ENCODE assay signal across 9 mouse cellular contexts in genomic region chr11:46310647-46311063, GRCm38 (mm10). TPM values are rescaled to one million over a fixed set of nuclear protein-coding genes. Genes with fewer than 3 reads are reported as not detected.
DNase-seq lines count a peak whose midpoint lies in the region; ATAC-seq and TF ChIP-seq lines count a peak whose summit lies in the region.
"Had no signal": no experiment of that assay in that cellular context is flagged by ENCODE, and none has a peak within 500 bp of the region (broad histone marks: within the 10 kb centered on the region; RNA-seq: fewer than 3 reads in every experiment).

No protein-coding gene starts in this region.

- 0 out of 2 replicates have a peak overlapping the region, but pooled peaks have one; percentile 98 for H3K4me2 ChIP-seq in intestine, embryonic 16.5 days (ENCODE audit: low read depth, low read length)
- H3K4me2 ChIP-seq in neural tube, embryonic 14.5 days (ENCODE audit: low read depth, low read length) = peak overlapping the region; percentile 92

- intact Hi-C loops in left cerebral cortex, adult 2 months (cut with DNase I) = no loop called here
- intact Hi-C loops in left cerebral cortex, postnatal 10 days (cut with DNase I) = no loop called here

- ATAC-seq in intestine, embryonic 16.5 days = no peak
- peak; percentile 1; the same call in 1 of the 2 replicates for ATAC-seq in neural tube, embryonic 14.5 days (ENCODE audit: low read depth)

- peak overlapping the region; percentile 79 for H3K4me3 ChIP-seq in left cerebral cortex, adult 2 months
- peak overlapping the region; percentile 84 for H3K4me3 ChIP-seq in embryonic facial prominence, embryonic 10.5 days
- H3K4me3 ChIP-seq in intestine, embryonic 16.5 days (ENCODE audit: low read length) = no peak overlapping the region
- peak overlapping the region; percentile 97 for H3K4me3 ChIP-seq in neural tube, embryonic 14.5 days (ENCODE audit: low read depth, low read length)

- 69% methylated on average over 5 of the region's 5 CpGs for WGBS in embryonic facial prominence, embryonic 10.5 days
- 69% methylated on average over 5 of the region's 5 CpGs for WGBS in intestine, embryonic 16.5 days
- WGBS in neural tube, embryonic 14.5 days = 38% methylated on average over 5 of the region's 5 CpGs

- TF ChIP-seq CTCF in left cerebral cortex, adult 2 months (IDR thresholded peaks at IDR 0.05) = no peak

- peaks cover 41% of the 10 kb centered on the region for H3K4me1 ChIP-seq in embryonic facial prominence, embryonic 10.5 days
- H3K4me1 ChIP-seq in intestine, embryonic 16.5 days (ENCODE audit: control insufficient read depth, insufficient read depth, low read length) = peaks cover 11% of the 10 kb centered on the region
- peaks cover 19% of the 10 kb centered on the region for H3K4me1 ChIP-seq in neural tube, embryonic 14.5 days (ENCODE audit: control insufficient read depth, insufficient read depth, low read length)

- H3K36me3 ChIP-seq in embryonic facial prominence, embryonic 10.5 days (replicated peaks) = no peaks in the 10 kb centered on the region
- H3K36me3 ChIP-seq in intestine, embryonic 16.5 days (ENCODE audit: control insufficient read depth, insufficient read depth, low read length) = no peaks in the 10 kb centered on the region
- no peaks in the 10 kb centered on the region for H3K36me3 ChIP-seq in neural tube, embryonic 14.5 days (ENCODE audit: control insufficient read depth, insufficient read depth, low read length)

- H3K9me3 ChIP-seq in embryonic facial prominence, embryonic 10.5 days = no peaks in the 10 kb centered on the region
- no peaks in the 10 kb centered on the region for H3K9me3 ChIP-seq in intestine, embryonic 16.5 days (ENCODE audit: control insufficient read depth, low read length)
- H3K9me3 ChIP-seq in neural tube, embryonic 14.5 days (ENCODE audit: control insufficient read depth, low read length) = no peaks in the 10 kb centered on the region

- H3K9ac ChIP-seq in intestine, embryonic 16.5 days (ENCODE audit: low read depth, low read length) = no peak overlapping the region
- H3K9ac ChIP-seq in neural tube, embryonic 14.5 days (replicated peaks; ENCODE audit: low read depth, low read length) = peak overlapping the region; percentile 93

- no peak for DNase-seq in left cerebral cortex, adult 2 months (ENCODE audit: extremely low spot score in 1 of 2, low spot score in 2 of 2)
- no peak for DNase-seq in left cerebral cortex, postnatal 10 days (ENCODE audit: extremely low spot score in 1 of 2, low spot score in 2 of 2)
- no peak for DNase-seq in embryonic facial prominence, embryonic 10.5 days (ENCODE audit: low spot score)
- no peak for DNase-seq in spleen, adult 18-20 months
- DNase-seq in lung, postnatal 10 days = no peak
- no peak for DNase-seq in thymus, postnatal 0 days (ENCODE audit: low spot score)
- DNase-seq: gastrocnemius, postnatal 25 days had no signal

- H3K27ac ChIP-seq in left cerebral cortex, adult 2 months = peak overlapping the region; percentile 99
- H3K27ac ChIP-seq in embryonic facial prominence, embryonic 10.5 days (replicated peaks) = peak overlapping the region; percentile 35; the same call in 1 of the 2 replicates
- no peak overlapping the region for H3K27ac ChIP-seq in intestine, embryonic 16.5 days (ENCODE audit: low read length)
- H3K27ac ChIP-seq in neural tube, embryonic 14.5 days (ENCODE audit: low read depth, low read length) = peak overlapping the region; percentile 46; the same call in 1 of the 2 replicates

- H3K27me3 ChIP-seq in embryonic facial prominence, embryonic 10.5 days (replicated peaks; ENCODE audit: low read depth, poor library complexity, severe bottlenecking) = peaks cover 24% of the 10 kb centered on the region
- H3K27me3 ChIP-seq in intestine, embryonic 16.5 days (replicated peaks; ENCODE audit: control insufficient read depth, insufficient read depth, low read length) = no peaks in the 10 kb centered on the region
- H3K27me3 ChIP-seq in neural tube, embryonic 14.5 days (ENCODE audit: control insufficient read depth, insufficient read depth, low read length) = peaks cover 3% of the 10 kb centered on the region; the same call in 1 of the 2 replicates

RNA-seq across cellular contexts. Expression of gene Cyfip2, which starts 2.0 kb away (rescaled TPM):
- total RNA-seq in left cerebral cortex, adult 2 months (2021) = 100 to 1,000 TPM; 606 to 614 TPM
- total RNA-seq in left cerebral cortex, postnatal 10 days (2021) = 100 to 1,000 TPM; 303 to 311 TPM
- polyA plus RNA-seq in embryonic facial prominence, embryonic 10.5 days (2016; fragmentation: Nextera tagmentation; extraction: Ambion mirVana) = 17.4 and 18.3 TPM in 2 replicates
- polyA plus RNA-seq in intestine, embryonic 16.5 days (2015; fragmentation: Nextera tagmentation; extraction: Ambion mirVana) = 5.2 and 5.7 TPM in 2 replicates
- 128 and 129 TPM in 2 replicates for polyA plus RNA-seq in neural tube, embryonic 14.5 days (2014; fragmentation: Nextera tagmentation; extraction: Ambion mirVana)
- polyA plus RNA-seq in thymus, postnatal 0 days (2015; fragmentation: Nextera tagmentation; extraction: Ambion mirVana) = 62.7 and 67.6 TPM in 2 replicates
